Mouse (Mus musculus) CH12.LX (cell line): ENCODE results near the gene Tubgcp4. TPM values are rescaled to one million over a fixed set of nuclear protein-coding genes. Genes with fewer than 3 reads are reported as not detected.

ENCODE experiments used
- DNase-seq: peaks from one replicate; pipeline ENCODE4 v3.0.0-alpha.2; 2013; ENCODE audit errors: extremely low read depth
- H3K27ac ChIP-seq: 2 replicates; pipeline ENCODE4 v1.5.1; 2012; ENCODE audit warnings: low read depth, mild to moderate bottlenecking, control low read depth, moderate library complexity; ENCODE audit not compliant: insufficient read depth
- H3K27me3 ChIP-seq: replicated peaks from 2 replicates; pipeline ENCODE3; 2012; ENCODE audit warnings: inconsistent platforms
- H3K36me3 ChIP-seq, 2 experiments: replicated peaks in 1 of 2; 2 replicates each; pipeline versions ENCODE3 to v1.6.1; 2012; ENCODE audit warnings: inconsistent platforms in 1 of 2, low read length in 1 of 2, mild to moderate bottlenecking in 1 of 2, mixed read lengths in 1 of 2, moderate library complexity in 1 of 2; ENCODE audit not compliant: control insufficient read depth in 1 of 2, insufficient read depth in 1 of 2
- H3K4me1 ChIP-seq, 2 experiments: 2 replicates each; pipeline ENCODE4 v1.6.1; 2012; ENCODE audit warnings: inconsistent platforms in 1 of 2, moderate library complexity in 1 of 2; ENCODE audit not compliant: insufficient read depth in 2 of 2, control insufficient read depth in 1 of 2
- H3K4me2 ChIP-seq: 2 replicates; pipeline ENCODE4 v1.6.1; 2012; ENCODE audit warnings: low read depth, mild to moderate bottlenecking, control low read depth; ENCODE audit not compliant: poor library complexity, insufficient read depth, severe bottlenecking
- H3K4me3 ChIP-seq, 3 experiments: fragments of 150-350 bp in 1 of 3; sonication (generic) in 1 of 3; replicated peaks in 1 of 3; 2 replicates each; pipeline versions ENCODE3 to v1.5.1; 2011 to 2012; ENCODE audit warnings: low read depth in 2 of 3, low read length in 2 of 3, mild to moderate bottlenecking in 2 of 3, moderate library complexity in 2 of 3, control low read depth in 1 of 3, improper control_type of control experiment in 1 of 3, inconsistent platforms in 1 of 3, mixed read lengths in 1 of 3; ENCODE audit not compliant: poor library complexity in 1 of 3
- H3K79me2 ChIP-seq: replicated peaks from 2 replicates; pipeline ENCODE4 v1.6.1; 2012; ENCODE audit warnings: mild to moderate bottlenecking, moderate library complexity; ENCODE audit not compliant: control insufficient read depth, poor library complexity, insufficient read depth, severe bottlenecking; ENCODE audit errors: extremely low read depth
- H3K9ac ChIP-seq: 2 replicates; pipeline ENCODE4 v1.6.1; 2012; ENCODE audit warnings: low read depth, mild to moderate bottlenecking, control low read depth, moderate library complexity; ENCODE audit not compliant: insufficient read depth
- H3K9me3 ChIP-seq: replicated peaks from 2 replicates; pipeline ENCODE3; 2012; ENCODE audit warnings: low read length, inconsistent platforms, mixed read lengths
- BHLHE40 ChIP-seq: IDR thresholded peaks from 2 replicates; pipeline ENCODE4 v1.6.1; 2011; ENCODE audit warnings: mild to moderate bottlenecking, low read depth, low read length, improper control_type of control experiment
- CHD2 ChIP-seq: IDR thresholded peaks from 2 replicates; pipeline ENCODE4 v1.6.1; 2011; ENCODE audit warnings: low read length, improper control_type of control experiment
- CTCF ChIP-seq, 2 experiments: IDR thresholded peaks in 1 of 2; conservative IDR thresholded peaks in 1 of 2; 2 replicates each; pipeline ENCODE4 v1.5.1; 2011 to 2012; ENCODE audit warnings: low read depth in 2 of 2, low read length in 2 of 2, improper control_type of control experiment in 1 of 2, inconsistent platforms in 1 of 2, mild to moderate bottlenecking in 1 of 2, moderate library complexity in 1 of 2
- E2F4 ChIP-seq: IDR thresholded peaks from 2 replicates; pipeline ENCODE4 v1.6.1; 2011; ENCODE audit warnings: low read depth, low read length, improper control_type of control experiment; ENCODE audit not compliant: insufficient replicate concordance
- ELF1 ChIP-seq: IDR thresholded peaks from 2 replicates; pipeline ENCODE4 v1.6.1; 2014; ENCODE audit warnings: low read depth, mild to moderate bottlenecking, inconsistent platforms, low read length, improper control_type of control experiment
- EP300 ChIP-seq: IDR thresholded peaks from 2 replicates; pipeline ENCODE4 v1.6.1; 2011; ENCODE audit warnings: low read length, improper control_type of control experiment
- MAX ChIP-seq: IDR thresholded peaks from 2 replicates; pipeline ENCODE4 v1.6.1; 2011; ENCODE audit warnings: low read length, improper control_type of control experiment
- MAZ ChIP-seq: IDR thresholded peaks from 2 replicates; pipeline ENCODE4 v1.6.1; 2012; ENCODE audit warnings: low read depth, mild to moderate bottlenecking, inconsistent platforms, low read length, improper control_type of control experiment, moderate library complexity
- MEF2A ChIP-seq: IDR thresholded peaks from 2 replicates; pipeline ENCODE4 v1.6.1; 2014; ENCODE audit warnings: low read depth, mild to moderate bottlenecking, inconsistent platforms, low read length, improper control_type of control experiment, borderline replicate concordance
- NRF1 ChIP-seq: IDR thresholded peaks from 2 replicates; pipeline ENCODE4 v1.6.1; 2014; ENCODE audit warnings: low read depth, mild to moderate bottlenecking, inconsistent platforms, low read length, improper control_type of control experiment, moderate library complexity
- PAX5 ChIP-seq: IDR thresholded peaks from 2 replicates; pipeline ENCODE4 v1.6.1; 2012; ENCODE audit warnings: low read length, inconsistent platforms, mixed read lengths
- POLR2AphosphoS2 ChIP-seq: IDR thresholded peaks from 2 replicates; pipeline ENCODE4 v1.6.1; 2011; ENCODE audit warnings: low read depth, low read length, improper control_type of control experiment
- RAD21 ChIP-seq: IDR thresholded peaks from 2 replicates; pipeline ENCODE4 v1.6.1; 2011; ENCODE audit warnings: low read depth, mild to moderate bottlenecking, low read length, improper control_type of control experiment, moderate library complexity
- RCOR1 ChIP-seq: conservative IDR thresholded peaks from 2 replicates; pipeline ENCODE4 v1.6.1; 2012; ENCODE audit warnings: low read depth, mild to moderate bottlenecking, inconsistent platforms, low read length, improper control_type of control experiment
- TBP ChIP-seq: conservative IDR thresholded peaks from 2 replicates; pipeline ENCODE4 v1.6.1; 2011; ENCODE audit warnings: low read depth, low read length, improper control_type of control experiment
- UBTF ChIP-seq: IDR thresholded peaks from 2 replicates; pipeline ENCODE4 v1.6.1; 2012; ENCODE audit warnings: low read depth, mild to moderate bottlenecking, inconsistent platforms, low read length, improper control_type of control experiment, moderate library complexity
- USF1 ChIP-seq: IDR thresholded peaks from 2 replicates; pipeline ENCODE4 v1.6.1; 2014; ENCODE audit warnings: low read depth, mild to moderate bottlenecking, inconsistent platforms, low read length, improper control_type of control experiment
- USF2 ChIP-seq: conservative IDR thresholded peaks from 2 replicates; pipeline ENCODE4 v1.6.1; 2011; ENCODE audit warnings: low read depth, low read length, improper control_type of control experiment
- dilution Hi-C: fragments of 300-500 bp; cut with MboI; formaldehyde crosslinking; loops from 2 replicates; pipeline ENCODE4 v1.14.3; 2020; ENCODE audit warnings: low sequenced_read_pairs; ENCODE audit not compliant: extremely low pct_unique_long_range_greater_than_20kb, extremely low pct_ligation_motif_present
- in situ Hi-C: fragments of 300-500 bp; cut with MboI; formaldehyde crosslinking; loops from 3 replicates; pipeline ENCODE4 v1.14.3; 2019; ENCODE audit warnings: low sequenced_read_pairs, low pct_ligation_motif_present, low pct_unique_long_range_greater_than_20kb, mixed read lengths
- polyA plus RNA-seq: library from polyadenylated mRNA; unstranded; fragments of >175 nt; gene quantifications from 2 replicates; pipeline ENCODE4 v1.2.1, GENCODE M21; 2012; ENCODE audit warnings: low read depth; ENCODE audit not compliant: insufficient read length
- total RNA-seq, 2 experiments: library from RNA; depleted of rRNA; stranded (reverse); fragments of 300-350 nt in 1 of 2; fragments of >200 nt in 1 of 2; gene quantifications; 2 replicates each; pipeline ENCODE4 v1.2.3; 2012 to 2014

Tubgcp4 gene
- total and polyA plus RNA-seq, 3 experiments = 27.8 to 34.1 (median 31.0) TPM

DNA sequence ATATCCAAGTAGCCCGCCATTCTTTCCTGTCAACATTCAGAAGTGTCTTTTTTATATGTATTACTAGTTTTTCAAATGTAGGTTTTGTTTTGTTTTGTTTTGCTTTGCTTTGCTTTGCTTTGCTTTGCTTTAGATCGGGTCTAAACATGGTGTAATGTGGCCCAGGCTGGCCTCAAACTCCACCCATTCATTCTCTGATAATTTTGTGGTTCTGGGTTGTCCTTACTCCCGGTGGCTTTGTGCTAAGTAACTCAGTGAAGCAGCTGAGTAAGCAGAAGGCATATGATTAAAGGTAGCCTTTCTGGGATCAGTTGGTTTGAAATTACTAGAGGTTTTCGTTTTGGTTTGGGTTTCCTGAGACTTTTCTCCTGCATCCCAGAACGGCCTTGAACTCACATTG, 20.8 kb upstream of the Tubgcp4 start:
- TF ChIP-seq MAZ (no peak), NRF1 (no peak), RCOR1 (no peak), USF2 (no peak), TBP (no peak), EP300 (no peak)
- TF ChIP-seq, all 38 proteins: peak for 0
- Histone ChIP-seq H3K27ac (no peak overlapping the region), H3K9me3 (no peaks in the 10 kb centered on the region), H3K4me1 (no peaks in the 10 kb centered on the region), H3K79me2 (no peaks in the 10 kb centered on the region), H3K27me3 (no peaks in the 10 kb centered on the region), H3K4me3 (no peak overlapping the region), H3K4me2 (no peak overlapping the region), H3K36me3 (peaks cover 34 to 81% of the 10 kb centered on the region in 2 experiments), H3K9ac (no peak overlapping the region)
- in situ Hi-C loops (no loop called here), dilution Hi-C loops (no loop called here)
- DNase-seq = no peak

GRCm38 (mm10) chr2:121153100-121153499, 17.4 kb upstream of the Tubgcp4 start:
- in situ Hi-C loops (no loop called here), dilution Hi-C loops (no loop called here)
- Histone ChIP-seq H3K9me3 (no peaks in the 10 kb centered on the region), H3K4me2 (no peak overlapping the region), H3K36me3 (peaks cover 32 to 75% of the 10 kb centered on the region in 2 experiments), H3K4me1 (no peaks in the 10 kb centered on the region), H3K27me3 (no peaks in the 10 kb centered on the region), H3K4me3 (no peak overlapping the region), H3K9ac (no peak overlapping the region), H3K79me2 (no peaks in the 10 kb centered on the region), H3K27ac (no peak overlapping the region)
- no peak for DNase-seq
- TF ChIP-seq POLR2AphosphoS2 = no peak
- TF ChIP-seq UBTF = no peak
- TF ChIP-seq MEF2A = no peak
- TF ChIP-seq E2F4 = no peak
- TF ChIP-seq PAX5 = no peak
- no peak for TF ChIP-seq MAX
- TF ChIP-seq CTCF (conservative IDR thresholded peaks at IDR 0.05 in 1 of 2, IDR thresholded peaks at IDR 0.05 in 1 of 2; ENCODE audit: low read depth in 2 of 2, low read length in 2 of 2) = peak in 1 of 2 experiments; percentile 44; a peak in 2 of 4 replicates
- no peak for TF ChIP-seq BHLHE40
- no peak for TF ChIP-seq USF1
- no peak for TF ChIP-seq ELF1
- no peak for TF ChIP-seq NRF1
- no peak for TF ChIP-seq CHD2
- peak; percentile 9 for TF ChIP-seq RAD21
